In genomic region chr13:113889140-113890055, GRCm38 (mm10) we compare ENCODE assay signal across 15 mouse cellular contexts.
DNase-seq lines count a peak whose midpoint lies in the region; TF ChIP-seq lines count a peak whose summit lies in the region.
"Had no signal": no experiment of that assay in that cellular context is flagged by ENCODE, and none has a peak within 500 bp of the region (broad histone marks: within the 10 kb centered on the region; RNA-seq: fewer than 3 reads in every experiment).

No protein-coding gene starts in this region.

- H3K27me3 ChIP-seq in embryonic facial prominence, embryonic 10.5 days (replicated peaks; ENCODE audit: low read depth, poor library complexity, severe bottlenecking) = no peaks in the 10 kb centered on the region
- H3K27me3 ChIP-seq in hindbrain, embryonic 10.5 days (ENCODE audit: insufficient read depth, poor library complexity, severe bottlenecking) = 0 out of 2 replicates have a peak, but pooled peaks cover 3% of the 10 kb centered on the region
- peaks cover 14% of the 10 kb centered on the region; the same call in 1 of the 2 replicates for H3K27me3 ChIP-seq in midbrain, embryonic 10.5 days (ENCODE audit: low read depth, poor library complexity, severe bottlenecking)
- H3K27me3 ChIP-seq in cerebellum, adult 2 months (ENCODE audit: control insufficient read depth, insufficient read depth, low read length) = no peaks in the 10 kb centered on the region
- H3K27me3 ChIP-seq in heart, adult 2 months (ENCODE audit: control insufficient read depth, insufficient read depth, low read length) = no peaks in the 10 kb centered on the region

- no peaks in the 10 kb centered on the region for H3K9me3 ChIP-seq in embryonic facial prominence, embryonic 10.5 days
- H3K9me3 ChIP-seq in hindbrain, embryonic 10.5 days = no peaks in the 10 kb centered on the region
- no peaks in the 10 kb centered on the region for H3K9me3 ChIP-seq in midbrain, embryonic 10.5 days (replicated peaks)

- no peak for TF ChIP-seq POLR2A in cerebellum, adult 2 months (IDR thresholded peaks at IDR 0.05; ENCODE audit: borderline replicate concordance, insufficient read depth, low read length)
- no peak for TF ChIP-seq POLR2A in heart, adult 2 months (IDR thresholded peaks at IDR 0.05; ENCODE audit: insufficient read depth, low read depth, low read length)

- peak overlapping the region; percentile 26; the same call in 1 of the 2 replicates for H3K4me3 ChIP-seq in embryonic facial prominence, embryonic 10.5 days
- H3K4me3 ChIP-seq in hindbrain, embryonic 10.5 days = no peak overlapping the region
- H3K4me3 ChIP-seq in midbrain, embryonic 10.5 days = peak overlapping the region; percentile 23; the same call in 1 of the 2 replicates
- H3K4me3 ChIP-seq in cerebellum, adult 2 months (replicated peaks; ENCODE audit: insufficient read depth, low read depth, low read length) = no peak overlapping the region
- H3K4me3 ChIP-seq in heart, adult 2 months = no peak overlapping the region
- H3K4me3 ChIP-seq: layer of hippocampus, adult 2 months had no signal

- no peak for TF ChIP-seq CTCF in cerebellum, adult 2 months (IDR thresholded peaks at IDR 0.05; ENCODE audit: borderline replicate concordance, insufficient read depth, low read depth, low read length)
- no peak for TF ChIP-seq CTCF in heart, adult 2 months (IDR thresholded peaks at IDR 0.05)

- intact Hi-C loops in heart, adult 2 months (cut with DNase I) = no loop called here

- no peak for TF ChIP-seq EP300 in heart, adult 2 months (IDR thresholded peaks at IDR 0.05; ENCODE audit: insufficient read depth, low read depth, low read length)

- DNase-seq in ES-CJ7 (ENCODE audit: low read depth, low spot score) = peak; percentile 38
- no peak for DNase-seq in embryonic facial prominence, embryonic 10.5 days (ENCODE audit: low spot score)
- DNase-seq in hindbrain, embryonic 10.5 days (ENCODE audit: low spot score) = no peak
- no peak for DNase-seq in midbrain, embryonic 10.5 days (ENCODE audit: low spot score)
- no peak for DNase-seq in cerebellum, adult 2 months
- DNase-seq in cerebellum, adult 11-12 months = no peak
- no peak for DNase-seq in heart, adult 2 months
- no peak for DNase-seq in spleen, postnatal 4 days (ENCODE audit: low spot score in 2 of 2)
- DNase-seq: adrenal gland, postnatal 36 days; embryo, embryonic 11 days; heart, postnatal 14 days; lung, postnatal 36 days; thymus, adult 2 months had no signal

- 75% methylated on average over 24 of the region's 24 CpGs for WGBS in embryonic facial prominence, embryonic 10.5 days
- WGBS in hindbrain, embryonic 10.5 days = 69% methylated on average over 24 of the region's 24 CpGs
- 55% methylated on average over 24 of the region's 24 CpGs for WGBS in midbrain, embryonic 10.5 days
- WGBS in cerebellum, adult 2 months = 80% methylated on average over 24 of the region's 24 CpGs
- 83% methylated on average over 24 of the region's 24 CpGs for WGBS in heart, adult 2 months

- H3K79me2 ChIP-seq in heart, adult 2 months (replicated peaks; ENCODE audit: control insufficient read depth, insufficient read depth, low read length) = no peaks in the 10 kb centered on the region; the same call in 1 of the 2 replicates

- H3K36me3 ChIP-seq in embryonic facial prominence, embryonic 10.5 days (replicated peaks) = no peaks in the 10 kb centered on the region
- H3K36me3 ChIP-seq in hindbrain, embryonic 10.5 days = no peaks in the 10 kb centered on the region
- H3K36me3 ChIP-seq in midbrain, embryonic 10.5 days = no peaks in the 10 kb centered on the region
- H3K36me3 ChIP-seq in heart, adult 2 months (ENCODE audit: control insufficient read depth, insufficient read depth, low read length) = no peaks in the 10 kb centered on the region

- H3K4me1 ChIP-seq in embryonic facial prominence, embryonic 10.5 days = peaks cover 42% of the 10 kb centered on the region
- H3K4me1 ChIP-seq in hindbrain, embryonic 10.5 days (replicated peaks) = peaks cover 45% of the 10 kb centered on the region
- peaks cover 55% of the 10 kb centered on the region for H3K4me1 ChIP-seq in midbrain, embryonic 10.5 days
- H3K4me1 ChIP-seq in cerebellum, adult 2 months (ENCODE audit: control insufficient read depth, insufficient read depth, low read length) = no peaks in the 10 kb centered on the region; the same call in 1 of the 2 replicates
- H3K4me1 ChIP-seq in heart, adult 2 months (ENCODE audit: control insufficient read depth, insufficient read depth, low read length) = no peaks in the 10 kb centered on the region; the same call in 1 of the 2 replicates

- H3K9ac ChIP-seq in heart, adult 2 months (ENCODE audit: low read depth, low read length) = no peak overlapping the region
- H3K9ac ChIP-seq: liver, embryonic 14.5 days had no signal

- H3K27ac ChIP-seq in embryonic facial prominence, embryonic 10.5 days (replicated peaks) = peak overlapping the region; percentile 49
- peak overlapping the region; percentile 60 for H3K27ac ChIP-seq in hindbrain, embryonic 10.5 days
- H3K27ac ChIP-seq in midbrain, embryonic 10.5 days (replicated peaks) = peak overlapping the region; percentile 82
- no peak overlapping the region for H3K27ac ChIP-seq in cerebellum, adult 2 months (ENCODE audit: insufficient read depth, low read length)
- H3K27ac ChIP-seq in heart, adult 2 months = no peak overlapping the region
- H3K27ac ChIP-seq: layer of hippocampus, adult 2 months; liver, embryonic 14.5 days had no signal

Comparison
In these comparisons a context has a peak if more than half of its experiments do, and no peak if none do; other contexts are left out.
1. H3K27ac ChIP-seq: peak in embryonic facial prominence, embryonic 10.5 days (single experiment), hindbrain, embryonic 10.5 days (single experiment) and midbrain, embryonic 10.5 days (single experiment); none in cerebellum, adult 2 months (single experiment) and heart, adult 2 months (single experiment).
2. H3K4me3 ChIP-seq: peak in embryonic facial prominence, embryonic 10.5 days (single experiment) and midbrain, embryonic 10.5 days (single experiment); none in hindbrain, embryonic 10.5 days (single experiment), cerebellum, adult 2 months (single experiment) and heart, adult 2 months (single experiment).